Mouse (Mus musculus) liver, postnatal 0 days (tissue): ENCODE results near the gene Gm10203. TPM values are rescaled to one million over a fixed set of nuclear protein-coding genes. Genes with fewer than 3 reads are reported as not detected.
A peak's percentile ranks its signal among the peaks of the same experiment; 100 is the strongest.

Experiments
- ATAC-seq: fragments of 200-750 bp; cut with Nextera tagmentation; 2 replicates; pipeline ENCODE4 v1.8.0; 2017; ENCODE audit warnings: mild to moderate bottlenecking, moderate library complexity
- DNase-seq: peaks from one replicate; pipeline ENCODE4 v3.0.0-alpha.2; 2016
- H3K27ac ChIP-seq: fragments of 300-500 bp; sonication (generic); 2 replicates; pipeline ENCODE4 v1.5.1; 2014; ENCODE audit warnings: antibody characterized with exemption, moderate library complexity, mild to moderate bottlenecking, low read depth
- H3K27me3 ChIP-seq: fragments of 300-500 bp; sonication (generic); 2 replicates; pipeline ENCODE4 v1.6.1; 2014; ENCODE audit warnings: low read length, control low read depth, mixed read lengths; ENCODE audit not compliant: insufficient read depth
- H3K36me3 ChIP-seq: fragments of 300-500 bp; sonication (generic); replicated peaks from 2 replicates; pipeline ENCODE4 v1.6.1; 2014; ENCODE audit warnings: mild to moderate bottlenecking, control low read depth, low read length, moderate library complexity, mixed read lengths; ENCODE audit not compliant: insufficient read depth
- H3K4me1 ChIP-seq: fragments of 300-500 bp; sonication (generic); 2 replicates; pipeline ENCODE4 v1.6.1; 2014; ENCODE audit warnings: antibody characterized with exemption, mild to moderate bottlenecking, control low read depth; ENCODE audit not compliant: insufficient read depth
- H3K4me2 ChIP-seq: fragments of 300-500 bp; sonication (generic); 2 replicates; pipeline ENCODE4 v1.6.1; 2014; ENCODE audit warnings: low read depth, mild to moderate bottlenecking, low read length, moderate library complexity, mixed read lengths
- H3K4me3 ChIP-seq: fragments of 300-500 bp; sonication (generic); 2 replicates; pipeline ENCODE4 v1.5.1; 2014; ENCODE audit warnings: low read depth, low read length
- H3K9ac ChIP-seq: fragments of 300-500 bp; sonication (generic); replicated peaks from 2 replicates; pipeline ENCODE4 v1.6.1; 2014; ENCODE audit warnings: mild to moderate bottlenecking, moderate library complexity
- H3K9me3 ChIP-seq: fragments of 300-500 bp; sonication (generic); 2 replicates; pipeline ENCODE4 v1.6.1; 2016; ENCODE audit warnings: mild to moderate bottlenecking, control low read depth, low read length, mixed read lengths
- CTCF ChIP-seq: sonication (generic); IDR thresholded peaks from 2 replicates; pipeline ENCODE4 v1.5.1; 2016; ENCODE audit warnings: antibody characterized with exemption, low read depth
- EP300 ChIP-seq: IDR thresholded peaks from 2 replicates; pipeline ENCODE4 v1.6.1; 2016; ENCODE audit warnings: antibody characterized with exemption, low read depth, mild to moderate bottlenecking
- WGBS: fragments of 180-500 bp; shearing (Covaris S2); extraction: QIAGEN DNeasy Blood & Tissue Kit; methylation state at CpG from one replicate; pipeline ENCODE4 v1.1.7; 2014; ENCODE audit not compliant: insufficient replicate concordance; 5-methylcytosine and 5-hydroxymethylcytosine counted together
- polyA plus RNA-seq: library from polyadenylated mRNA; unstranded; fragments of >200 nt; fragmentation: Nextera tagmentation; extraction: Ambion mirVana; gene quantifications from 2 replicates; pipeline ENCODE4 v1.2.1, GENCODE M21; 2015

Gene Gm10203
- polyA plus RNA-seq, 1 experiment from 2014 or later, result not detected

GRCm38 (mm10) chr6:149132311-149133077 lies 2.5 kb downstream of the Gm10203 start:
- Histone ChIP-seq H3K36me3 (no peaks in the 10 kb centered on the region), H3K9ac (no peak overlapping the region), H3K27ac (no peak overlapping the region), H3K9me3 (no peaks in the 10 kb centered on the region), H3K4me2 (no peak overlapping the region), H3K4me1 (no peaks in the 10 kb centered on the region), H3K4me3 (no peak overlapping the region), H3K27me3 (no peaks in the 10 kb centered on the region)
- no peak for TF ChIP-seq EP300
- TF ChIP-seq CTCF, result peak; percentile 87
- WGBS, result 26% methylated on average over 5 of the region's 5 CpGs
- ATAC-seq (peak; percentile 77), DNase-seq (peak; percentile 67)

- peak; percentile 17; the same call in 1 of the 2 replicates for ATAC-seq
- Histone ChIP-seq H3K9ac (no peak overlapping the region; the same call in 1 of the 2 replicates), H3K27ac (no peak overlapping the region)
These were observed 4.6 kb downstream of the Gm10203 start for GRCm38 (mm10) chr6:149134391-149135150.

GRCm38 (mm10) chr6:149135631-149136030 lies 5.7 kb downstream of the Gm10203 start:
- 57% methylated on average over 6 of the region's 6 CpGs for WGBS
- DNase-seq (no peak), ATAC-seq (no peak)
- Histone ChIP-seq H3K4me1 (no peaks in the 10 kb centered on the region), H3K9me3 (no peaks in the 10 kb centered on the region; the same call in 1 of the 2 replicates), H3K4me2 (no peak overlapping the region), H3K36me3 (no peaks in the 10 kb centered on the region), H3K27ac (no peak overlapping the region), H3K9ac (no peak overlapping the region), H3K4me3 (no peak overlapping the region), H3K27me3 (no peaks in the 10 kb centered on the region)
- no peak for TF ChIP-seq CTCF
- no peak for TF ChIP-seq EP300

More at GRCm38 (mm10) chr6:149134391-149135150, 4.6 kb downstream of the Gm10203 start:
- Histone ChIP-seq H3K9me3 (no peaks in the 10 kb centered on the region; the same call in 1 of the 2 replicates), H3K4me2 (no peak overlapping the region), H3K4me1 (no peaks in the 10 kb centered on the region), H3K36me3 (no peaks in the 10 kb centered on the region), H3K4me3 (no peak overlapping the region), H3K27me3 (no peaks in the 10 kb centered on the region)
- 44% methylated on average over 5 of the region's 5 CpGs for WGBS
- no peak for TF ChIP-seq CTCF
- no peak for DNase-seq

- Histone ChIP-seq H3K27me3 (no peaks in the 10 kb centered on the region), H3K36me3 (no peaks in the 10 kb centered on the region), H3K9ac (no peak overlapping the region), H3K27ac (no peak overlapping the region), H3K4me3 (no peak overlapping the region), H3K9me3 (no peaks in the 10 kb centered on the region; the same call in 1 of the 2 replicates), H3K4me1 (peaks cover 6% of the 10 kb centered on the region; the same call in 1 of the 2 replicates), H3K4me2 (no peak overlapping the region)
- TF ChIP-seq CTCF (no peak), EP300 (no peak)
- ATAC-seq (no peak), DNase-seq (no peak)
- 56% methylated on average over 2 of the region's 2 CpGs for WGBS
These were observed 8.0 kb downstream of the Gm10203 start for GRCm38 (mm10) chr6:149137936-149138335.

- no peaks in the 10 kb centered on the region; the same call in 1 of the 2 replicates for H3K9me3 ChIP-seq
- 82% methylated on average over 3 of the region's 3 CpGs for WGBS
These were observed 9.0 kb downstream of the Gm10203 start for GRCm38 (mm10) chr6:149139011-149139410.

GRCm38 (mm10) chr6:149139471-149139870 lies 9.5 kb downstream of the Gm10203 start, which contains the start of gene Etfbkmt:
Etfbkmt (plus strand) TSS chr6:149139849.
- WGBS, result 63% methylated on average over 1 of the region's 1 CpGs
- no peak within 1 kb of the TSS for H3K4me2 ChIP-seq
- H3K4me1 ChIP-seq, result peaks cover 6% of the 10 kb centered on the region; the same call in 1 of the 2 replicates
- TF ChIP-seq CTCF (no peak), EP300 (no peak)
- H3K27me3 ChIP-seq, result no peaks in the 10 kb centered on the region
- H3K36me3 ChIP-seq, result peaks cover under 1% of the 10 kb centered on the region; the same call in 1 of the 2 replicates
- H3K27ac ChIP-seq, result no peak within 1 kb of the TSS
- H3K4me3 ChIP-seq, result no peak within 1 kb of the TSS
- H3K9me3 ChIP-seq, result no peaks in the 10 kb centered on the region; the same call in 1 of the 2 replicates
- H3K9ac ChIP-seq, result no peak within 1 kb of the TSS
- ATAC-seq (no peak), DNase-seq (no peak)

More at GRCm38 (mm10) chr6:149139011-149139410, 9.0 kb downstream of the Gm10203 start:
- H3K36me3 ChIP-seq, result no peaks in the 10 kb centered on the region
- no peak overlapping the region for H3K4me2 ChIP-seq
- H3K27me3 ChIP-seq, result no peaks in the 10 kb centered on the region
- DNase-seq (no peak), ATAC-seq (no peak)
- no peak overlapping the region for H3K4me3 ChIP-seq
- H3K4me1 ChIP-seq, result peaks cover 6% of the 10 kb centered on the region; the same call in 1 of the 2 replicates
- H3K9ac ChIP-seq, result no peak overlapping the region
- TF ChIP-seq EP300 (no peak), CTCF (no peak)
- no peak overlapping the region for H3K27ac ChIP-seq
